Mouse (Mus musculus) heart, postnatal 0 days (tissue): ENCODE data around the gene Glis3. TPM values are rescaled to one million over a fixed set of nuclear protein-coding genes. Genes with fewer than 3 reads are reported as not detected.

Experiments
- ATAC-seq: fragments of 200-750 bp; cut with Nextera tagmentation; 2 replicates; pipeline ENCODE4 v1.8.0; 2017; ENCODE audit warnings: low read depth, moderate number of reproducible peaks, moderate library complexity; ENCODE audit not compliant: insufficient read depth
- DNase-seq: peaks from one replicate; pipeline ENCODE4 v3.0.0-alpha.2; 2016; ENCODE audit warnings: low spot score
- H3K27ac ChIP-seq: fragments of 300-500 bp; sonication (generic); 2 replicates; pipeline ENCODE4 v1.5.1; 2014; ENCODE audit warnings: low read depth, mild to moderate bottlenecking
- H3K27me3 ChIP-seq: fragments of 300-500 bp; sonication (generic); 2 replicates; pipeline ENCODE4 v1.6.1; 2014; ENCODE audit warnings: low read length, mixed read lengths; ENCODE audit not compliant: control insufficient read depth, insufficient read depth
- H3K36me3 ChIP-seq: fragments of 300-500 bp; sonication (generic); replicated peaks from 2 replicates; pipeline ENCODE4 v1.6.1; 2014; ENCODE audit warnings: low read length, mixed read lengths; ENCODE audit not compliant: control insufficient read depth, insufficient read depth
- H3K4me1 ChIP-seq: fragments of 300-500 bp; sonication (generic); 2 replicates; pipeline ENCODE4 v1.6.1; 2014; ENCODE audit warnings: antibody characterized with exemption; ENCODE audit not compliant: control insufficient read depth, insufficient read depth
- H3K4me2 ChIP-seq: fragments of 300-500 bp; sonication (generic); 2 replicates; pipeline ENCODE4 v1.6.1; 2014; ENCODE audit warnings: low read depth, mild to moderate bottlenecking, low read length, moderate library complexity
- H3K4me3 ChIP-seq: fragments of 300-500 bp; sonication (generic); 2 replicates; pipeline ENCODE4 v1.5.1; 2014; ENCODE audit warnings: low read depth, low read length
- H3K9ac ChIP-seq: fragments of 300-500 bp; sonication (generic); replicated peaks from 2 replicates; pipeline ENCODE4 v1.6.1; 2014; ENCODE audit warnings: low read depth, low read length, mixed read lengths
- H3K9me3 ChIP-seq: fragments of 300-500 bp; sonication (generic); replicated peaks from 2 replicates; pipeline ENCODE4 v1.6.1; 2016; ENCODE audit warnings: low read length; ENCODE audit not compliant: control insufficient read depth
- CTCF ChIP-seq: IDR thresholded peaks from 2 replicates; pipeline ENCODE4 v1.5.1; 2016; ENCODE audit warnings: antibody characterized with exemption, control low read depth, low read depth
- EP300 ChIP-seq: IDR thresholded peaks from 2 replicates; pipeline ENCODE4 v1.6.1; 2016; ENCODE audit warnings: antibody characterized with exemption, low read depth
- WGBS: fragments of 180-500 bp; shearing (Covaris S2); extraction: QIAGEN DNeasy Blood & Tissue Kit; methylation state at CpG from one replicate; pipeline ENCODE4 v1.1.7; 2014; 5-methylcytosine and 5-hydroxymethylcytosine counted together
- polyA plus RNA-seq: library from polyadenylated mRNA; unstranded; fragments of >200 nt; fragmentation: Nextera tagmentation; extraction: Ambion mirVana; gene quantifications from 2 replicates; pipeline ENCODE4 v1.2.1, GENCODE M21; 2015
- total RNA-seq: library from RNA; depleted of rRNA; stranded (reverse); fragments of >200 nt; gene quantifications from 2 replicates; pipeline ENCODE4 v1.2.3, GENCODE M21; 2014; ENCODE audit warnings: low replicate concordance

The Glis3 gene
- total and polyA plus RNA-seq, 2 experiments from 2014 or later, result 0.34 to 10.0 TPM

- no peak for TF ChIP-seq EP300
- no peak for TF ChIP-seq CTCF
- H3K4me1 ChIP-seq, result no peaks in the 10 kb centered on the region
- WGBS, result 53% methylated on average over 3 of the region's 3 CpGs
- no peaks in the 10 kb centered on the region for H3K36me3 ChIP-seq
- DNase-seq (no peak), ATAC-seq (no peak)
- no peak overlapping the region for H3K4me3 ChIP-seq
- no peaks in the 10 kb centered on the region for H3K9me3 ChIP-seq
- no peaks in the 10 kb centered on the region for H3K27me3 ChIP-seq
- no peak overlapping the region for H3K27ac ChIP-seq
- H3K9ac ChIP-seq, result no peak overlapping the region
- no peak overlapping the region for H3K4me2 ChIP-seq
Observed at GRCm38 (mm10) chr19:28519296-28519695, 160.6 kb downstream of the Glis3 start.

GRCm38 (mm10) chr19:28518846-28519245, 161.0 kb downstream of the Glis3 start:
- Histone ChIP-seq H3K9me3 (no peaks in the 10 kb centered on the region), H3K36me3 (no peaks in the 10 kb centered on the region), H3K4me2 (no peak overlapping the region), H3K27ac (no peak overlapping the region), H3K27me3 (no peaks in the 10 kb centered on the region), H3K9ac (no peak overlapping the region), H3K4me3 (no peak overlapping the region), H3K4me1 (no peaks in the 10 kb centered on the region)
- DNase-seq (no peak), ATAC-seq (no peak)
- TF ChIP-seq CTCF (no peak), EP300 (no peak)
- 76% methylated on average over 6 of the region's 6 CpGs for WGBS

DNA sequence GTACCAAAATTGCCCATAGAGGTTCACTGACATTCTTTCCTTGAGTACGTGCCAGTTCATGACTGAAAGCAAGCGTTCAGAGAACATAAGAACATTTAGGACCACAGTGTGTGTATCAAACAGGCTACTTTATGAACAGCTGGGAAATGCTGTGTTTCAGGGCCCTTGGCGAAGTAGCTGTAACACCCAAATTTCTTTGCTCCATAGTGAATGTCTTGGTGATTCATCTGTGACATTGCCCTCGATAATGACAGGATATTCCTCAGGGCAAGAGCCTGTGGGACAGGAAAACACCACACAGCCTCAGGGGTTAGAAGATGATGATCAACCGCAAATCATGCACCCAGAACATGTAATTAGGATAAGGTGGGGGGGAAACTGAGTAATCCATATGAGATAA, 161.6 kb downstream of the Glis3 start:
- no peak for DNase-seq
- ATAC-seq, result no peak
- Histone ChIP-seq H3K9me3 (no peaks in the 10 kb centered on the region), H3K27me3 (no peaks in the 10 kb centered on the region), H3K4me3 (no peak overlapping the region), H3K36me3 (no peaks in the 10 kb centered on the region), H3K4me1 (no peaks in the 10 kb centered on the region), H3K4me2 (no peak overlapping the region), H3K27ac (no peak overlapping the region), H3K9ac (no peak overlapping the region)
- 70% methylated on average over 5 of the region's 5 CpGs for WGBS
- TF ChIP-seq CTCF (no peak), EP300 (no peak)

- H3K36me3 ChIP-seq, result no peaks in the 10 kb centered on the region
- H3K4me2 ChIP-seq, result no peak overlapping the region
- WGBS, result 69% methylated on average over 9 of the region's 9 CpGs
- no peak for TF ChIP-seq EP300
- TF ChIP-seq CTCF, result no peak
- ATAC-seq (no peak), DNase-seq (no peak)
- H3K9ac ChIP-seq, result no peak overlapping the region
- H3K4me3 ChIP-seq, result no peak overlapping the region
- no peaks in the 10 kb centered on the region for H3K4me1 ChIP-seq
- no peak overlapping the region for H3K27ac ChIP-seq
- no peaks in the 10 kb centered on the region for H3K27me3 ChIP-seq
- H3K9me3 ChIP-seq, result no peaks in the 10 kb centered on the region
Observed at GRCm38 (mm10) chr19:28517464-28518080, 162.3 kb downstream of the Glis3 start.

DNA sequence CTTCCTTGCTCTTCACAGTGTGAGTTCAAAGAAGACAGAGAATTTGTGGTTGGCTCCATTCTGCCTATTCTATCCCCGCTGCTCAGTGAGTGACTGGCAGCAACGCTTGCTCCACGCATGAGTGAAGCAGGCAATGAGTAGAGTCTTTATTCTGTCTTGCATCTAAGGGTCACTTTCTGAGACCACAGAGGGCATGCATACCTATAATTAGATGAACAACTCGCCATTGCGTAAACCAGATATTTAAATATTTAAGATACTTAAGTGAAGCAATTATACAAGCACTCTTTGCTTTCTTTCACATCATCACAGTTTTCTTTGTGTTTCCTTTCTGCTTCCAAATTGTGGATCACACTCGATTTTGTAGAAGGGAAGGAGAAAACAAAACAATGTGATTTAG, 163.4 kb downstream of the Glis3 start:
- no peak overlapping the region for H3K27ac ChIP-seq
- no peak overlapping the region for H3K4me3 ChIP-seq
- H3K9me3 ChIP-seq, result no peaks in the 10 kb centered on the region
- H3K36me3 ChIP-seq, result no peaks in the 10 kb centered on the region
- ATAC-seq (no peak), DNase-seq (no peak)
- TF ChIP-seq CTCF (no peak), EP300 (no peak)
- H3K9ac ChIP-seq, result no peak overlapping the region
- WGBS, result 85% methylated on average over 6 of the region's 6 CpGs
- no peak overlapping the region for H3K4me2 ChIP-seq
- H3K4me1 ChIP-seq, result no peaks in the 10 kb centered on the region
- no peaks in the 10 kb centered on the region for H3K27me3 ChIP-seq

GRCm38 (mm10) chr19:28512475-28512874, 167.4 kb downstream of the Glis3 start:
- Histone ChIP-seq H3K4me3 (no peak overlapping the region), H3K27ac (no peak overlapping the region), H3K9ac (no peak overlapping the region), H3K36me3 (no peaks in the 10 kb centered on the region), H3K4me2 (no peak overlapping the region), H3K9me3 (no peaks in the 10 kb centered on the region), H3K27me3 (no peaks in the 10 kb centered on the region), H3K4me1 (no peaks in the 10 kb centered on the region)
- TF ChIP-seq CTCF, result no peak
- no peak for TF ChIP-seq EP300
- no peak for ATAC-seq
- DNase-seq, result no peak
- 83% methylated on average over 11 of the region's 11 CpGs for WGBS
